Mouse (Mus musculus) ES-E14 (cell line): ENCODE measurements at regions not wholly inside any gene's neighbourhood (a gene's known extent, or its start where the extent isn't known, plus 50 kb on each side); places are given as distances from the start of the nearest gene placed in this dataset.

Experiments used
- DNase-seq: peaks from one replicate; pipeline ENCODE4 v3.0.0-alpha.2; 2013; ENCODE audit warnings: low read depth, low spot score
- H3K27ac ChIP-seq: 2 replicates; pipeline ENCODE4 v1.5.1; 2012; ENCODE audit warnings: low read depth, mild to moderate bottlenecking, low read length, moderate library complexity, mixed read lengths; ENCODE audit not compliant: poor library complexity, insufficient read depth, severe bottlenecking
- H3K36me3 ChIP-seq: 2 replicates; pipeline ENCODE4 v1.6.1; 2012; ENCODE audit warnings: mild to moderate bottlenecking, low read length, moderate library complexity, mixed read lengths; ENCODE audit not compliant: control insufficient read depth, poor library complexity, insufficient read depth, severe bottlenecking
- H3K4me1 ChIP-seq, 2 experiments: fragments of 150-350 bp in 1 of 2; sonication (generic) in 1 of 2; 2 replicates each; pipeline ENCODE4 v1.6.1; 2012; ENCODE audit warnings: low read length in 2 of 2, mild to moderate bottlenecking in 1 of 2, mixed read lengths in 1 of 2; ENCODE audit not compliant: control insufficient read depth in 2 of 2, insufficient read depth in 2 of 2, poor library complexity in 1 of 2
- H3K4me3 ChIP-seq, 2 experiments: fragments of 150-350 bp in 1 of 2; sonication (generic) in 1 of 2; 2 replicates each; pipeline ENCODE4 v1.5.1; 2012; ENCODE audit warnings: low read length in 2 of 2, low read depth in 1 of 2, mild to moderate bottlenecking in 1 of 2, mixed read lengths in 1 of 2; ENCODE audit not compliant: insufficient read depth in 1 of 2, poor library complexity in 1 of 2, severe bottlenecking in 1 of 2
- H3K9ac ChIP-seq: 2 replicates; pipeline ENCODE4 v1.6.1; 2012; ENCODE audit warnings: low read depth, mild to moderate bottlenecking, low read length, mixed read lengths; ENCODE audit not compliant: poor library complexity, insufficient read depth, severe bottlenecking
- H3K9me3 ChIP-seq: fragments of 150-350 bp; sonication (generic); 2 replicates; pipeline ENCODE4 v1.6.1; 2012; ENCODE audit warnings: low read depth, mild to moderate bottlenecking, low read length; ENCODE audit not compliant: control insufficient read depth, insufficient read depth
- CHD2 ChIP-seq: IDR thresholded peaks from 2 replicates; pipeline ENCODE4 v1.6.1; 2014; ENCODE audit warnings: mild to moderate bottlenecking, low read depth, low read length, inconsistent platforms
- HCFC1 ChIP-seq: IDR thresholded peaks from 2 replicates; pipeline ENCODE4 v1.6.1; 2012; ENCODE audit warnings: low read length, inconsistent platforms, borderline replicate concordance; ENCODE audit not compliant: insufficient read depth
- MAFK ChIP-seq: IDR thresholded peaks from 2 replicates; pipeline ENCODE4 v1.6.1; 2014; ENCODE audit warnings: mild to moderate bottlenecking, low read depth, low read length, inconsistent platforms; ENCODE audit not compliant: insufficient read depth
- ZC3H11A ChIP-seq: IDR thresholded peaks from 2 replicates; pipeline ENCODE4 v1.6.1; 2012; ENCODE audit warnings: low read depth, mild to moderate bottlenecking, inconsistent platforms, low read length, borderline replicate concordance
- ZNF384 ChIP-seq: IDR thresholded peaks from 2 replicates; pipeline ENCODE4 v1.6.1; 2012; ENCODE audit warnings: low read depth, low read length, inconsistent platforms
- in situ Hi-C, 2 experiments: fragments of 600-800 bp; cut with MboI; formaldehyde crosslinking; loops; one replicate each; pipeline ENCODE4 v1.15.1; 2025; ENCODE audit warnings: low sequenced_read_pairs in 2 of 2, inconsistent platforms in 1 of 2; ENCODE audit not compliant: unreplicated experiment in 2 of 2

- DNase-seq = no peak
- TF ChIP-seq ZNF384 = no peak
- TF ChIP-seq HCFC1 = no peak
- Histone ChIP-seq H3K27ac (no peak overlapping the region), H3K36me3 (no peaks in the 10 kb centered on the region), H3K9ac (no peak overlapping the region), H3K9me3 (no peaks in the 10 kb centered on the region), H3K4me1 (no peaks in the 10 kb centered on the region; a peak in 1 of 4 replicates), H3K4me3 (no peak overlapping the region)
- in situ Hi-C loops = no loop called here
Observed at GRCm38 (mm10) chr13:56350705-56351400, 54.5 kb upstream of the Cxcl14 start.

- no peak for TF ChIP-seq CHD2
- TF ChIP-seq ZC3H11A = no peak
- no peak for TF ChIP-seq HCFC1
- TF ChIP-seq ZNF384 = no peak
- TF ChIP-seq MAFK = no peak
- no peak for DNase-seq
- in situ Hi-C loops = no loop called here
- H3K27ac ChIP-seq = no peak overlapping the region
- no peaks in the 10 kb centered on the region for H3K9me3 ChIP-seq
- no peaks in the 10 kb centered on the region for H3K36me3 ChIP-seq
- no peaks in the 10 kb centered on the region; a peak in 1 of 4 replicates for H3K4me1 ChIP-seq
- H3K4me3 ChIP-seq = no peak overlapping the region
- H3K9ac ChIP-seq = no peak overlapping the region
Observed at GRCm38 (mm10) chr13:56351401-56351735, 55.0 kb upstream of the Cxcl14 start.

GRCm38 (mm10) chr13:56352436-56352835, 56.1 kb upstream of the Cxcl14 start:
- in situ Hi-C loops = no loop called here
- H3K4me3 ChIP-seq = no peak overlapping the region
- H3K9ac ChIP-seq = no peak overlapping the region
- no peak for TF ChIP-seq ZC3H11A
- TF ChIP-seq HCFC1 = no peak
- no peak for TF ChIP-seq ZNF384
- no peak for TF ChIP-seq MAFK
- TF ChIP-seq CHD2 = no peak
- H3K4me1 ChIP-seq = no peaks in the 10 kb centered on the region; a peak in 1 of 4 replicates
- no peaks in the 10 kb centered on the region for H3K9me3 ChIP-seq
- no peak for DNase-seq
- H3K36me3 ChIP-seq = no peaks in the 10 kb centered on the region
- H3K27ac ChIP-seq = no peak overlapping the region

GRCm38 (mm10) chr13:56352839-56353605, 56.7 kb upstream of the Cxcl14 start:
- Histone ChIP-seq H3K4me1 (no peaks in the 10 kb centered on the region; a peak in 1 of 4 replicates), H3K9me3 (no peaks in the 10 kb centered on the region), H3K36me3 (no peaks in the 10 kb centered on the region), H3K9ac (no peak overlapping the region), H3K27ac (no peak overlapping the region), H3K4me3 (no peak overlapping the region)
- DNase-seq = no peak
- in situ Hi-C loops = no loop called here
- TF ChIP-seq MAFK = no peak
- no peak for TF ChIP-seq CHD2
- TF ChIP-seq ZNF384 = no peak
- no peak for TF ChIP-seq HCFC1
- TF ChIP-seq ZC3H11A = no peak
